In the genomic region with DNA sequence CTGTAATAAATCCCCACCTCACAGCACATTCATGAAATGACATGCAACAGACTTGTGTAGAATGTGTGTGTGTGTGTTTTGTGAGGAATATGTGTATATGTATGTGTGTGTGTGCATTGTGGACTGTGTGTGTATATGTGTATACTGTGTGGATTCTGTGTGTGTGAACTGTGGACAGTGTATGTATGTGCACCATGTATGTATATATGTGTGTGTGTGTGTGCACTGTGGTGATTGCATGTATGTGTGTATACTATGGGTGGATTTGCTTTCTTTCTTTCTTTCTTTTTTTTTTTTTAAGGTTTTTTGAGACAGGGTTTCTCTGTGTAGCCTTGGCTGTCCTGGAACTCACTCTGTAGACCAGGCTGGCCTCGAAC, we compare ENCODE assay signal across 19 mouse cellular contexts.
"Had no signal": no experiment of that assay in that cellular context is flagged by ENCODE, and none has a peak within 500 bp of the region (broad histone marks: within the 10 kb centered on the region; RNA-seq: fewer than 3 reads in every experiment).

No protein-coding gene starts in this region.

- H3K4me3 ChIP-seq: layer of hippocampus, adult 2 months; left cerebral cortex, adult 2 months; liver, embryonic 13.5 days; myocyte; neural tube, embryonic 12.5 days had no signal

- H3K27ac ChIP-seq: kidney, postnatal 0 days; layer of hippocampus, adult 2 months; left cerebral cortex, adult 2 months; liver, embryonic 13.5 days; neural tube, embryonic 12.5 days; stomach, postnatal 0 days had no signal

- DNase-seq: kidney, adult 2 months; kidney, postnatal 25 days; layer of hippocampus, postnatal 36 days; liver, embryonic 13.5 days; lung, adult 2 months; lung, postnatal 14 days; lung, postnatal 4 days; right cerebral cortex, adult 18-20 months; right cerebral cortex, postnatal 14 days; right cerebral cortex, postnatal 4 days; thymus, adult 2 months; thymus, postnatal 25 days had no signal

- H3K9ac ChIP-seq: liver, embryonic 13.5 days; neural tube, embryonic 12.5 days had no signal

- H3K36me3 ChIP-seq: liver, embryonic 13.5 days; neural tube, embryonic 12.5 days had no signal

- H3K4me2 ChIP-seq: liver, embryonic 13.5 days had no signal

- H3K4me1 ChIP-seq: liver, embryonic 13.5 days had no signal

- H3K27me3 ChIP-seq: liver, embryonic 13.5 days; neural tube, embryonic 12.5 days had no signal

- ATAC-seq: intestine, postnatal 0 days had no signal

- H3K9me3 ChIP-seq: liver, embryonic 13.5 days; neural tube, embryonic 12.5 days had no signal
